Comparison of ENCODE assay signal across 16 mouse cellular contexts in the genomic region with DNA sequence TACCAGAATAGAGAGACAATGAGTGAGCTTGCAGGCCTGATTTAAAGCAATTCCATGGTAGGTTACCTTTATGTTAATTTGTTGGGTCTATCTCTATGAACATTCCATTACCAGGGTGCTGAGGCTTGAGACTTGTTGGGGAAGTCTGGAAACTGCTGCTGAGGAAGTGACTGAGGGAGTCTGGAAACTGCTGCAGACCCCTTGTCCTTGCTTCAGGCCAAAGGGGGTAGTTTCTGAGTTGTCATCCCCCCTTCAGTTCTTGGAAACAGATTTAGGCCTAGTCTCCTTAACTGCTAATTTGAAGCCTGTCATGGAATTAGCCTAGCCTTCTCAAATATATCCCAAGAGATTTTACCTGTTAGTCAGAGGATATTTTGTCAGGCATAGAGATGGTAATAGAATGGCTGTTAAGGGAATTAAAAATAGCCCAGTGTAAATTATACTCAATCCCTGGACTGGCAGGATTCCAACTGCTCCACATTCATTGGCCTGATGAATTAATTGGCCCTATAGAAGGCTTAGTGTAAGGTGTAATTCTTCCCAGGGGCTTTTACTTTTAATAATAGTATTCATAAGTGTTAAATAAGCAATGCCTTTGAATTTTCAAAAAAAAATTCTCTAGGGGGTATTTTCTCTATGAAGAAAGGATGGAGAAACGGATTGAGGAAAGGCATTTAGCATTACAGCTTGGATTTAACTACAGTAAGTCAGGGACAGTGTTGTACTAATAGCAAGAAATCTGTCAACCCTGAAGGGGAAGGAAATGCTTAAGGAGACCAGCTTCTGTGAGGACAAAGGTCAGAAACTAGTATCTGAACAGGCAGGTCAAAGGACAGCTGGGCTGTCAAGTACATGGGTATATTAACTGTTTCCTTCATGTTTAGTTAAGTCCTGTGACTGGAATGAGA. TPM values are rescaled to one million over a fixed set of nuclear protein-coding genes. Genes with fewer than 3 reads are reported as not detected.
DNase-seq lines count a peak whose midpoint lies in the region; ATAC-seq lines count a peak whose summit lies in the region.
"Had no signal": no experiment of that assay in that cellular context is flagged by ENCODE, and none has a peak within 500 bp of the region (broad histone marks: within the 10 kb centered on the region; RNA-seq: fewer than 3 reads in every experiment).

No protein-coding gene starts in this region.

- peak; percentile 17 for DNase-seq in kidney, adult 18-20 months
- no peak for DNase-seq in hindbrain, embryonic 14.5 days (ENCODE audit: low spot score)
- DNase-seq in kidney, adult 9 months, result peak; percentile 88
- DNase-seq in cerebellum, adult 11-12 months, result no peak
- no peak for DNase-seq in cerebellum, adult 18-20 months
- DNase-seq: cerebellum, postnatal 36 days; thymus, postnatal 4 days had no signal

- no peaks in the 10 kb centered on the region for H3K9me3 ChIP-seq in kidney, embryonic 15.5 days (replicated peaks)
- no peaks in the 10 kb centered on the region for H3K9me3 ChIP-seq in hindbrain, embryonic 14.5 days (ENCODE audit: control insufficient read depth, low read length)
- H3K9me3 ChIP-seq in neural tube, embryonic 13.5 days, result no peaks in the 10 kb centered on the region
- H3K9me3 ChIP-seq: stomach, embryonic 15.5 days had no signal

- WGBS in kidney, embryonic 15.5 days, result 35% methylated on average over 1 of the region's 1 CpGs
- 35% methylated on average over 1 of the region's 1 CpGs for WGBS in hindbrain, embryonic 14.5 days
- WGBS in neural tube, embryonic 13.5 days, result 30% methylated on average over 1 of the region's 1 CpGs

- no peaks in the 10 kb centered on the region for H3K4me1 ChIP-seq in kidney, embryonic 15.5 days
- H3K4me1 ChIP-seq in hindbrain, embryonic 14.5 days (replicated peaks; ENCODE audit: control insufficient read depth, insufficient read depth, low read length), result no peaks in the 10 kb centered on the region
- H3K4me1 ChIP-seq in neural tube, embryonic 13.5 days (replicated peaks), result peaks cover 13% of the 10 kb centered on the region; the same call in 1 of the 2 replicates
- H3K4me1 ChIP-seq: stomach, embryonic 15.5 days had no signal

- H3K9ac ChIP-seq in kidney, embryonic 15.5 days, result no peak overlapping the region
- H3K9ac ChIP-seq in hindbrain, embryonic 14.5 days, result no peak overlapping the region
- no peak overlapping the region for H3K9ac ChIP-seq in neural tube, embryonic 13.5 days
- H3K9ac ChIP-seq: stomach, embryonic 15.5 days had no signal

- H3K27ac ChIP-seq in kidney, embryonic 15.5 days, result no peak overlapping the region
- H3K27ac ChIP-seq in hindbrain, embryonic 14.5 days, result no peak overlapping the region
- 0 out of 2 replicates have a peak overlapping the region, but pooled peaks have one; percentile 18 for H3K27ac ChIP-seq in neural tube, embryonic 13.5 days (replicated peaks)
- H3K27ac ChIP-seq: left cerebral cortex, adult 2 months; stomach, embryonic 15.5 days had no signal

- no peak; the same call in 1 of the 2 replicates for ATAC-seq in kidney, embryonic 15.5 days (replicated peaks; ENCODE audit: low FRiP score)
- peak; percentile 77; the same call in 1 of the 2 replicates for ATAC-seq in hindbrain, embryonic 14.5 days (ENCODE audit: low FRiP score)
- peak; percentile 80 for ATAC-seq in neural tube, embryonic 13.5 days (ENCODE audit: low read depth)

- no peak overlapping the region for H3K4me2 ChIP-seq in kidney, embryonic 15.5 days
- no peak overlapping the region for H3K4me2 ChIP-seq in hindbrain, embryonic 14.5 days (replicated peaks)
- no peak overlapping the region for H3K4me2 ChIP-seq in neural tube, embryonic 13.5 days
- H3K4me2 ChIP-seq: stomach, embryonic 15.5 days had no signal

- no peaks in the 10 kb centered on the region for H3K27me3 ChIP-seq in kidney, embryonic 15.5 days
- H3K27me3 ChIP-seq in hindbrain, embryonic 14.5 days (ENCODE audit: control insufficient read depth, insufficient read depth, low read length), result no peaks in the 10 kb centered on the region
- H3K27me3 ChIP-seq in neural tube, embryonic 13.5 days, result no peaks in the 10 kb centered on the region
- H3K27me3 ChIP-seq: CH12.LX; stomach, embryonic 15.5 days had no signal

- H3K4me3 ChIP-seq in kidney, embryonic 15.5 days (replicated peaks), result no peak overlapping the region
- no peak overlapping the region for H3K4me3 ChIP-seq in hindbrain, embryonic 14.5 days (replicated peaks; ENCODE audit: low read length)
- H3K4me3 ChIP-seq in neural tube, embryonic 13.5 days, result no peak overlapping the region
- H3K4me3 ChIP-seq: left cerebral cortex, adult 2 months; stomach, embryonic 15.5 days had no signal

- no peaks in the 10 kb centered on the region for H3K36me3 ChIP-seq in kidney, embryonic 15.5 days
- H3K36me3 ChIP-seq in hindbrain, embryonic 14.5 days (replicated peaks; ENCODE audit: control insufficient read depth, insufficient read depth), result no peaks in the 10 kb centered on the region
- H3K36me3 ChIP-seq in neural tube, embryonic 13.5 days, result no peaks in the 10 kb centered on the region
- H3K36me3 ChIP-seq: stomach, embryonic 15.5 days had no signal

RNA-seq across cellular contexts. Expression of gene Lce1a1, which starts 10.1 kb away (rescaled TPM):
- not detected in 2 replicates for polyA plus RNA-seq in kidney, embryonic 15.5 days (2015; fragmentation: Nextera tagmentation; extraction: Ambion mirVana)
- polyA plus RNA-seq in hindbrain, embryonic 14.5 days (2014; fragmentation: Nextera tagmentation; extraction: Ambion mirVana), result not detected in 2 replicates
- not detected in 2 replicates for polyA plus RNA-seq in neural tube, embryonic 13.5 days (2015; fragmentation: Nextera tagmentation; extraction: Ambion mirVana)
- polyA plus RNA-seq: heart, embryonic 16.5 days; liver, adult 2 months; lung, embryonic 16.5 days; small intestine, adult 2 months; stomach, embryonic 15.5 days had no signal

RNA-seq across cellular contexts. Expression of gene Lce6a, which starts 16.5 kb away (rescaled TPM):
- polyA plus RNA-seq in kidney, embryonic 15.5 days (2015; fragmentation: Nextera tagmentation; extraction: Ambion mirVana), result not detected in 2 replicates
- polyA plus RNA-seq in hindbrain, embryonic 14.5 days (2014; fragmentation: Nextera tagmentation; extraction: Ambion mirVana), result not detected in 2 replicates
- not detected in 2 replicates for polyA plus RNA-seq in neural tube, embryonic 13.5 days (2015; fragmentation: Nextera tagmentation; extraction: Ambion mirVana)
- polyA plus RNA-seq: heart, embryonic 16.5 days; liver, adult 2 months; lung, embryonic 16.5 days; small intestine, adult 2 months; stomach, embryonic 15.5 days had no signal

RNA-seq across cellular contexts. Expression of gene Lce1b, which starts 18.7 kb away (rescaled TPM):
- not detected in 2 replicates for polyA plus RNA-seq in kidney, embryonic 15.5 days (2015; fragmentation: Nextera tagmentation; extraction: Ambion mirVana)
- polyA plus RNA-seq in hindbrain, embryonic 14.5 days (2014; fragmentation: Nextera tagmentation; extraction: Ambion mirVana), result not detected in 2 replicates
- not detected in 2 replicates for polyA plus RNA-seq in neural tube, embryonic 13.5 days (2015; fragmentation: Nextera tagmentation; extraction: Ambion mirVana)
- polyA plus RNA-seq: heart, embryonic 16.5 days; liver, adult 2 months; lung, embryonic 16.5 days; small intestine, adult 2 months; stomach, embryonic 15.5 days had no signal

RNA-seq across cellular contexts. Expression of gene 2210017I01Rik, which starts 30.7 kb away (rescaled TPM):
- polyA plus RNA-seq in kidney, embryonic 15.5 days (2015; fragmentation: Nextera tagmentation; extraction: Ambion mirVana), result not detected in 2 replicates
- not detected in 2 replicates for polyA plus RNA-seq in hindbrain, embryonic 14.5 days (2014; fragmentation: Nextera tagmentation; extraction: Ambion mirVana)
- polyA plus RNA-seq in neural tube, embryonic 13.5 days (2015; fragmentation: Nextera tagmentation; extraction: Ambion mirVana), result not detected in 2 replicates
- polyA plus RNA-seq: heart, embryonic 16.5 days; liver, adult 2 months; lung, embryonic 16.5 days; small intestine, adult 2 months; stomach, embryonic 15.5 days had no signal

RNA-seq across cellular contexts. Expression of gene Lce1a2, which starts 32.1 kb away (rescaled TPM):
- not detected in 2 replicates for polyA plus RNA-seq in kidney, embryonic 15.5 days (2015; fragmentation: Nextera tagmentation; extraction: Ambion mirVana)
- polyA plus RNA-seq in hindbrain, embryonic 14.5 days (2014; fragmentation: Nextera tagmentation; extraction: Ambion mirVana), result not detected in 2 replicates
- not detected in 2 replicates for polyA plus RNA-seq in neural tube, embryonic 13.5 days (2015; fragmentation: Nextera tagmentation; extraction: Ambion mirVana)
- polyA plus RNA-seq: heart, embryonic 16.5 days; liver, adult 2 months; lung, embryonic 16.5 days; small intestine, adult 2 months; stomach, embryonic 15.5 days had no signal

Comparison
In these comparisons a context has a peak if more than half of its experiments do, and no peak if none do; other contexts are left out.
1. DNase-seq: peak in kidney, adult 18-20 months (single experiment) and kidney, adult 9 months (single experiment); none in hindbrain, embryonic 14.5 days (single experiment), cerebellum, adult 11-12 months (single experiment) and cerebellum, adult 18-20 months (0 of 2).